In the genomic region with DNA sequence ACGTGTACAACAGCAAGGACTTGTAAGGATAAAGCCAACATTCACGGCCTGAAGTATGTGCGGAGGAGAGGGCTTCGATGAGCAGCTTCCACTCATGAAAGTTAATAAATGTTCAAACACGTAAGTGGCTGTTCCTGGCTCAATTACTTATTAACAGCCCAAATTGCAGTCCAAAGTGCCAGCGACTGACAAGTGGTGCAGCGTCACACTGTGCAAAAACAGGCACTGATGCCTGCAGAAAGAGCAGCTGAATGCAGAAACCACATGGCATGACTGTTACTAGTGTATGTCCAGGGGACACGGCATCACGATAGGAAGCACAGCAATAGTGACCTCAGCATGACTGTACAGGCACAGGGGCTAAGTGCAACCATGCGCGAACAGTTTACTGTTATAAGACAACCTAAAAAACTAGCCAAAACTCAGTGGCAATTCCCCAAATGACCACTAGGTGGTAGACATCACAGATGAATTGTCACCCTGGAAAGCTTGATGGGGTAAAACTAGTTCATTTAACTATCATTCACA, we compare ENCODE assay signal across 8 mouse cellular contexts. TPM values are rescaled to one million over a fixed set of nuclear protein-coding genes. Genes with fewer than 3 reads are reported as not detected.
DNase-seq lines count a peak whose midpoint lies in the region; ATAC-seq and TF ChIP-seq lines count a peak whose summit lies in the region.

No protein-coding gene starts in this region.

- peak; percentile 9 to 42 for DNase-seq in adrenal gland, postnatal 36 days
- no peak for DNase-seq in adrenal gland, adult 18-20 months (ENCODE audit: low spot score in 2 of 2)
- peak; percentile 48 for DNase-seq in CD4-positive helper T cell, adult 2 months (ENCODE audit: low read depth, low spot score)
- DNase-seq in cerebellum, adult 9-10 months, result peak; percentile 82
- DNase-seq in heart, postnatal 14 days, result peak; percentile 27 to 72
- peak; percentile 72 to 77 for DNase-seq in kidney, postnatal 36 days
- peak; percentile 71 for DNase-seq in lung, postnatal 0 days (ENCODE audit: low spot score)
- peak; percentile 78 for DNase-seq in splenic B cell, adult 2 months (ENCODE audit: low read depth, low spot score)

- TF ChIP-seq EP300 in lung, postnatal 0 days (IDR thresholded peaks at IDR 0.05), result no peak

- no peak overlapping the region for H3K4me2 ChIP-seq in lung, postnatal 0 days (replicated peaks; ENCODE audit: low read depth, low read length)

- peak; percentile 79 for ATAC-seq in lung, postnatal 0 days

- intact Hi-C loops in heart, postnatal 14 days (cut with DNase I), result loop anchor here (5.0 kb wide), 1 partner anchor 928 kb away; no protein-coding TSS in a partner anchor

- no peak overlapping the region for H3K27ac ChIP-seq in lung, postnatal 0 days (ENCODE audit: low read length)

- TF ChIP-seq CTCF in lung, postnatal 0 days (IDR thresholded peaks at IDR 0.05), result peak; percentile 83

- H3K4me1 ChIP-seq in lung, postnatal 0 days (ENCODE audit: insufficient read depth, low read depth, low read length), result no peaks in the 10 kb centered on the region

- H3K9me3 ChIP-seq in lung, postnatal 0 days (ENCODE audit: low read length), result no peaks in the 10 kb centered on the region

- 67% methylated on average over 11 of the region's 11 CpGs for WGBS in lung, postnatal 0 days

- peaks cover 7% of the 10 kb centered on the region; the same call in 1 of the 2 replicates for H3K36me3 ChIP-seq in lung, postnatal 0 days (ENCODE audit: insufficient read depth, low read length)
- 0 out of 2 replicates have a peak, but pooled peaks cover 6% of the 10 kb centered on the region for H3K36me3 ChIP-seq in splenic B cell, adult 2 months (ENCODE audit: control insufficient read depth, insufficient read depth, low read length, poor library complexity, severe bottlenecking)

- H3K9ac ChIP-seq in lung, postnatal 0 days (replicated peaks; ENCODE audit: low read depth), result no peak overlapping the region

- H3K27me3 ChIP-seq in lung, postnatal 0 days (replicated peaks; ENCODE audit: insufficient read depth, low read length), result no peaks in the 10 kb centered on the region
- H3K27me3 ChIP-seq in splenic B cell, adult 2 months (ENCODE audit: control insufficient read depth, insufficient read depth, low read length, poor library complexity, severe bottlenecking), result no peaks in the 10 kb centered on the region

- no peak overlapping the region for H3K4me3 ChIP-seq in lung, postnatal 0 days (ENCODE audit: low read depth, low read length)

RNA-seq across cellular contexts. Expression of gene Stard3nl, which starts 31.3 kb away (rescaled TPM):
- 10 to 100 TPM; 32.5 to 42.6 TPM for total RNA-seq in adrenal gland, postnatal 36 days (2021)
- 10 to 100 TPM; 25.9 to 32.8 TPM for total RNA-seq in adrenal gland, adult 18-20 months (2021)
- 10 to 100 TPM; 15.4 to 17.8 TPM for total RNA-seq in heart, postnatal 14 days (2021)
- polyA plus RNA-seq in lung, postnatal 0 days (2015; fragmentation: Nextera tagmentation; extraction: Ambion mirVana), result 151 and 159 TPM in 2 replicates

Comparison
In these comparisons a context has a peak if more than half of its experiments do, and no peak if none do; other contexts are left out.
1. DNase-seq: peak in adrenal gland, postnatal 36 days (2 of 2), CD4-positive helper T cell, adult 2 months (single experiment), cerebellum, adult 9-10 months (single experiment), heart, postnatal 14 days (2 of 2), kidney, postnatal 36 days (2 of 2), lung, postnatal 0 days (single experiment) and splenic B cell, adult 2 months (single experiment); none in adrenal gland, adult 18-20 months (0 of 2).